ENCODE assay signal across 7 mouse cellular contexts in genomic region chr17:74265156-74265505, GRCm38 (mm10). TPM values are rescaled to one million over a fixed set of nuclear protein-coding genes. Genes with fewer than 3 reads are reported as not detected.
A peak's percentile ranks its signal among the peaks of the same experiment; 100 is the strongest.
DNase-seq lines count a peak whose midpoint lies in the region; ATAC-seq and TF ChIP-seq lines count a peak whose summit lies in the region.

No protein-coding gene starts in this region.

- H3K4me2 ChIP-seq in heart, embryonic 12.5 days = peak overlapping the region; percentile 27; the same call in 1 of the 2 replicates
- no peak overlapping the region for H3K4me2 ChIP-seq in liver, embryonic 13.5 days
- H3K4me2 ChIP-seq in stomach, embryonic 16.5 days (ENCODE audit: low read depth, low read length) = no peak overlapping the region

- H3K4me1 ChIP-seq in bone marrow macrophage, adult 2 months (ENCODE audit: control insufficient read depth, insufficient read depth, low read length) = peaks cover 27% of the 10 kb centered on the region
- peaks cover 32% of the 10 kb centered on the region for H3K4me1 ChIP-seq in heart, embryonic 12.5 days (replicated peaks)
- peaks cover 84% of the 10 kb centered on the region for H3K4me1 ChIP-seq in liver, embryonic 13.5 days (replicated peaks)
- H3K4me1 ChIP-seq in stomach, embryonic 16.5 days (ENCODE audit: control insufficient read depth, insufficient read depth, low read length) = peaks cover 16% of the 10 kb centered on the region

- no peak for TF ChIP-seq CTCF in bone marrow macrophage, adult 2 months (IDR thresholded peaks at IDR 0.05; ENCODE audit: low read depth, low read length)

- H3K4me3 ChIP-seq in bone marrow macrophage, adult 2 months (ENCODE audit: insufficient read depth, low read length) = no peak overlapping the region
- no peak overlapping the region for H3K4me3 ChIP-seq in heart, embryonic 12.5 days
- no peak overlapping the region for H3K4me3 ChIP-seq in liver, embryonic 13.5 days (replicated peaks)
- H3K4me3 ChIP-seq in stomach, embryonic 16.5 days (replicated peaks; ENCODE audit: low read length) = no peak overlapping the region

- TF ChIP-seq POLR2A in bone marrow macrophage, adult 2 months (IDR thresholded peaks at IDR 0.05; ENCODE audit: borderline replicate concordance, low read depth, low read length) = no peak

- H3K9me3 ChIP-seq in heart, embryonic 12.5 days (replicated peaks) = no peaks in the 10 kb centered on the region
- peaks cover 6% of the 10 kb centered on the region; the same call in 1 of the 2 replicates for H3K9me3 ChIP-seq in liver, embryonic 13.5 days (replicated peaks)
- H3K9me3 ChIP-seq in stomach, embryonic 16.5 days (replicated peaks; ENCODE audit: control insufficient read depth, low read length) = no peaks in the 10 kb centered on the region

- peak; percentile 37; the same call in 1 of the 2 replicates for ATAC-seq in heart, embryonic 12.5 days (ENCODE audit: insufficient number of reproducible peaks, low FRiP score)
- no peak for ATAC-seq in liver, embryonic 13.5 days (ENCODE audit: low read depth)
- ATAC-seq in stomach, embryonic 16.5 days (ENCODE audit: insufficient read depth, low FRiP score) = peak; percentile 37; the same call in 1 of the 2 replicates

- H3K27me3 ChIP-seq in heart, embryonic 12.5 days (replicated peaks) = no peaks in the 10 kb centered on the region
- no peaks in the 10 kb centered on the region for H3K27me3 ChIP-seq in liver, embryonic 13.5 days
- no peaks in the 10 kb centered on the region for H3K27me3 ChIP-seq in stomach, embryonic 16.5 days (ENCODE audit: control insufficient read depth, insufficient read depth, low read length)

- H3K27ac ChIP-seq in bone marrow macrophage, adult 2 months (ENCODE audit: insufficient read depth, low read depth, low read length) = 0 out of 2 replicates have a peak overlapping the region, but pooled peaks have one; percentile 8
- H3K27ac ChIP-seq in heart, embryonic 12.5 days (ENCODE audit: poor library complexity, severe bottlenecking) = peak overlapping the region; percentile 71
- peak overlapping the region; percentile 59 for H3K27ac ChIP-seq in liver, embryonic 13.5 days
- peak overlapping the region; percentile 45; the same call in 1 of the 2 replicates for H3K27ac ChIP-seq in stomach, embryonic 16.5 days (ENCODE audit: low read length)

- 34% methylated on average over 5 of the region's 5 CpGs for WGBS in heart, embryonic 12.5 days
- WGBS in liver, embryonic 13.5 days (ENCODE audit: insufficient replicate concordance) = 40% methylated on average over 5 of the region's 5 CpGs
- WGBS in stomach, embryonic 16.5 days = 22% methylated on average over 5 of the region's 5 CpGs

- DNase-seq in 416B (ENCODE audit: low read depth) = peak; percentile 11
- no peak for DNase-seq in liver, embryonic 13.5 days
- no peak for DNase-seq in cerebellum, postnatal 36 days
- no peak for DNase-seq in testis, postnatal 10 days (ENCODE audit: low spot score)

- H3K9ac ChIP-seq in heart, embryonic 12.5 days = 0 out of 2 replicates have a peak overlapping the region, but pooled peaks have one; percentile 25
- peak overlapping the region; percentile 46; the same call in 1 of the 2 replicates for H3K9ac ChIP-seq in liver, embryonic 13.5 days
- no peak overlapping the region for H3K9ac ChIP-seq in stomach, embryonic 16.5 days (ENCODE audit: low read length)

- H3K36me3 ChIP-seq in heart, embryonic 12.5 days = 0 out of 2 replicates have a peak, but pooled peaks cover 2% of the 10 kb centered on the region
- peaks cover 18% of the 10 kb centered on the region for H3K36me3 ChIP-seq in liver, embryonic 13.5 days
- H3K36me3 ChIP-seq in stomach, embryonic 16.5 days (ENCODE audit: control insufficient read depth, insufficient read depth, low read length) = no peaks in the 10 kb centered on the region

RNA-seq across cellular contexts. Expression of gene Memo1, which starts 30.2 kb away (rescaled TPM):
- 36.6 and 38.4 TPM in 2 replicates for polyA plus RNA-seq in bone marrow macrophage, adult 2 months (2012; ENCODE audit: insufficient read depth, insufficient read length, missing spikeins)
- polyA plus RNA-seq in heart, embryonic 12.5 days (2016; fragmentation: Nextera tagmentation; extraction: Ambion mirVana) = 66.1 and 66.9 TPM in 2 replicates
- 108 and 111 TPM in 2 replicates for polyA plus RNA-seq in liver, embryonic 13.5 days (2015; fragmentation: Nextera tagmentation; extraction: Ambion mirVana)
- polyA plus RNA-seq in stomach, embryonic 16.5 days (2015; fragmentation: Nextera tagmentation; extraction: Ambion mirVana) = 82.7 and 87.5 TPM in 2 replicates

RNA-seq across cellular contexts. Expression of gene Dpy30, which starts 58.6 kb away (rescaled TPM):
- 60.1 and 60.9 TPM in 2 replicates for polyA plus RNA-seq in bone marrow macrophage, adult 2 months (2012; ENCODE audit: insufficient read depth, insufficient read length, missing spikeins)
- polyA plus RNA-seq in heart, embryonic 12.5 days (2016; fragmentation: Nextera tagmentation; extraction: Ambion mirVana) = 202 and 205 TPM in 2 replicates
- 198 and 225 TPM in 2 replicates for polyA plus RNA-seq in liver, embryonic 13.5 days (2015; fragmentation: Nextera tagmentation; extraction: Ambion mirVana)
- 207 and 212 TPM in 2 replicates for polyA plus RNA-seq in stomach, embryonic 16.5 days (2015; fragmentation: Nextera tagmentation; extraction: Ambion mirVana)

Comparison
In these comparisons a context has a peak if more than half of its experiments do, and no peak if none do; other contexts are left out.
1. H3K27ac ChIP-seq: peak in every context shown above with its lines; median percentile 71 in heart, embryonic 12.5 days; 59 in liver, embryonic 13.5 days; 45 in stomach, embryonic 16.5 days; 8 in bone marrow macrophage, adult 2 months.